Mouse (Mus musculus) liver, adult (tissue): ENCODE results near the gene Kcnh4.

Experiments used
- GATA4 ChIP-seq: IDR thresholded peaks from 2 replicates; pipeline ENCODE4 v1.6.1; 2014; ENCODE audit warnings: mild to moderate bottlenecking, low read length; ENCODE audit not compliant: insufficient replicate concordance

Gene Kcnh4

GRCm38 (mm10) chr11:100727201-100727600 lies 32.5 kb downstream of the Kcnh4 start:
- no peak for TF ChIP-seq GATA4

GRCm38 (mm10) chr11:100724919-100725512 lies 34.7 kb downstream of the Kcnh4 start:
- TF ChIP-seq GATA4: peak; percentile 77; the same call in 1 of the 2 replicates

GRCm38 (mm10) chr11:100722493-100723028 lies 37.2 kb downstream of the Kcnh4 start:
- TF ChIP-seq GATA4: no peak

- TF ChIP-seq GATA4: no peak
These were observed 37.8 kb downstream of the Kcnh4 start for GRCm38 (mm10) chr11:100721776-100722492.

GRCm38 (mm10) chr11:100721254-100721653 lies 38.5 kb downstream of the Kcnh4 start:
- TF ChIP-seq GATA4: peak; percentile 32; the same call in 1 of the 2 replicates

- TF ChIP-seq GATA4: no peak
These were observed 39.4 kb downstream of the Kcnh4 start for GRCm38 (mm10) chr11:100720345-100720744.

- no peak for TF ChIP-seq GATA4
These were observed 39.8 kb downstream of the Kcnh4 start for GRCm38 (mm10) chr11:100719893-100720292.

- TF ChIP-seq GATA4: no peak
These were observed 40.4 kb downstream of the Kcnh4 start for GRCm38 (mm10) chr11:100719312-100719711.

- no peak for TF ChIP-seq GATA4
These were observed 40.9 kb downstream of the Kcnh4 start for GRCm38 (mm10) chr11:100718866-100719265.

- TF ChIP-seq GATA4: no peak
These were observed 41.3 kb downstream of the Kcnh4 start for GRCm38 (mm10) chr11:100718462-100718861.

GRCm38 (mm10) chr11:100716649-100717048 lies 43.1 kb downstream of the Kcnh4 start:
- TF ChIP-seq GATA4: no peak

GRCm38 (mm10) chr11:100714948-100715347 lies 44.8 kb downstream of the Kcnh4 start:
- no peak for TF ChIP-seq GATA4

- no peak for TF ChIP-seq GATA4
These were observed 45.2 kb downstream of the Kcnh4 start for GRCm38 (mm10) chr11:100714534-100714915.

- peak; percentile 85; the same call in 1 of the 2 replicates for TF ChIP-seq GATA4
These were observed 45.8 kb downstream of the Kcnh4 start, which contains the start of gene Hspb9 for GRCm38 (mm10) chr11:100713735-100714533. Gene Hspb9 (plus strand): TSS chr11:100713850.

- no peak for TF ChIP-seq GATA4
These were observed 46.6 kb downstream of the Kcnh4 start for GRCm38 (mm10) chr11:100713174-100713573.
